Mouse (Mus musculus) adrenal gland, postnatal 25 days (tissue): ENCODE data around the gene Gm10320. TPM values are rescaled to one million over a fixed set of nuclear protein-coding genes. Genes with fewer than 3 reads are reported as not detected.

Experiments used
- DNase-seq: peaks from one replicate; pipeline ENCODE4 v3.0.0; 2021; ENCODE audit warnings: mixed read lengths
- long read RNA-seq: library from polyadenylated mRNA; stranded (forward); transcript quantifications from one replicate; pipeline ENCODE4 v2.0.0, GENCODE M21; 2021
- total RNA-seq: library from RNA; stranded (reverse); gene quantifications from 2 replicates; pipeline ENCODE4 v1.2.3, GENCODE M21; 2021

Gene Gm10320
- total RNA-seq = not detected in 2 replicates
- long read RNA-seq = 0 reads

DNA sequence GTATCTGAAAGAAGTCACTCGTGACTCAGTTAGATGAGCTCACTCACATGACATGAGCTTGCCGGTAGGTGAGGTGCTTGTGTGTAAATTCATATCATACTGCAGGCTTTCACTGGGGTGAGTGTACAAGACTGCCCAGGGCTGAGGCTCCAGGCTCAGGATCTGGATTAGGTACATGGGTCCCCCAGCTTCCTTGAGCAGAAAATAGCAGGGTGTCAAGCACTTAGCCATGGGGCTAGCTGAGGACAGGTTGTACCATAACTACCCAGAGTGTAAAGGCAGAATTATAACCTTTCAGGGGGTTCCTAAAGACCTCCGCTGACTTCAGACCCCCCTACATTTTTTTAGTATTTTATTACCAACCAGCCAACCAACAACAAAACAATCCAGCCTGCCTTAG is at the start of gene Gm10320:
Gene Gm10320 (minus strand): TSS at position 93 of the 400 bp plus-strand sequence.
- DNase-seq = no peak

DNA sequence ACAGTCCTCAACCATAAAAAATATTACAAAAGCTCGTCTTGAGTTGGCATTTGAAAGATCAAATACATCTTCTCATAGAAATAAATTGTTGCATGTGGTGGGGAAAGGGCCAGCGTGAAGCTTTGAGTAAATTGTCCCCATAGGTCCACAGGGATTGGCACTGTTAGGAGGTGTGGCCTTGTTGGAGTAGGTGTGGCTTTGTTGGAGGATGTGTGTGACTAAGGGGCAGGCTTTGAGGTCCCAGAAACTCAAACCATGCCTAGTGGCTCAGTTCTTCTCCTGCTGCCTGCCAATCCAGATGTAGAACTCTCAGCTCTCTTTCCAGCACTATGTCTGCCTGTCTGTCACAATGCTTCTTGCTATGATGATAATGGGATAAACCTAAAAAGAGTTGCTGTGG is 49.8 kb upstream of the Gm10320 start:
- DNase-seq = no peak

DNA sequence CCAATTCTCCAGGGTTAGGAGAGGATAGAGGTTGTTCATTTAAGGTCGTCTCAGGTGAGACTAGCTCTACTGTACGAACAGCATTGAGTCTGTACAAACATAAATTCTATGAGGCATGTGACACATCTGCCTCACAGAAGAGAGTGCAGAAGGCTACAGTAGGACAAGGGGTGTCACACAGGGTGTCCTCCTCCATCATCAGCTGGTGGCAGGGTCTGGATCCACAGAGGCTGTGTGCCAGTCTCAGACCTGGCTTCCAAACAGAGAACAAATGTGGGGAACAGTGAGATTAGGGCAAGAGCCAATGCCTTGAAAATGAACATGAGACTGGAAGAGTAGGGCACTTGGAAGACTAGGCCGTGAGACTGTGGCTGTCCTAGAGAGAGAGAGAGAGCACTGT is 48.4 kb upstream of the Gm10320 start:
- DNase-seq = no peak

DNA sequence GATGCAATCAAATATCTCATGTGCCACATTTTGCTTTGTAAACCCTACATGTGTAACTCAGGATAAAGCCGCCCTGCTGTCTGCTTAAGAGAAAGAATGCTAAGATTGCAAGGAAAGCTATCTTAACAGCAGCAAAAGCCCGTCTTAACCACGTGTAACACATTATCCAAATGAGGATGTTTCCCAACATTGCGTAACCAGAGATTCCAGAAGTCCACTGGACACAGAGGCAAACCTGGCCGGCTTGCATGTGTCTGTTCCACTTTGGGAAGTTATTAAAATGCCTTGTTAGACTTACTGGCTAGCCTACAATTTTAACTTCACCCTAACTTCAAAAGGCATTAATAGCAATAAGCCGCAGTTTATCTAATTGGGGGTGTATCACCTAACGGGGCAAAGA is 47.5 kb upstream of the Gm10320 start:
- DNase-seq = no peak

DNA sequence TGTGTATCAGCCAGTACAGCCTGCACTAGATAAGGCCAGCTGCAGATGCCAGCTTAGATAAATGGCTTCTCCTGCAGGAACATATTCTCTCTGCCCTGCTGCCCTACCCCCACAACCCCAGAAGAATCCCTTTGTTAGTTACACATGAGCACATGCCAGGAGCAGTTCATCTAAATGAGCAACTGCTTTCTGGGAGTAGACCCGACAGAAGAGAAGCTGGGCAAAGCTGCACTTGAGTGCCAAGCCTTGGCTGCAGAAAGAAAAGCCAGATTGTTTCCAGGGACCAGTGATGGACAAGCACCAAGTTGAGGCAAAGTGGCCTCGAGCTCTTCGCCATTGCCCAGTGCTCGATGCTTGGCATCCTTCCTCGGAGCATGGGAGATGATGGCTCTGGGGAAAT is 46.8 kb upstream of the Gm10320 start:
- DNase-seq = no peak

DNA sequence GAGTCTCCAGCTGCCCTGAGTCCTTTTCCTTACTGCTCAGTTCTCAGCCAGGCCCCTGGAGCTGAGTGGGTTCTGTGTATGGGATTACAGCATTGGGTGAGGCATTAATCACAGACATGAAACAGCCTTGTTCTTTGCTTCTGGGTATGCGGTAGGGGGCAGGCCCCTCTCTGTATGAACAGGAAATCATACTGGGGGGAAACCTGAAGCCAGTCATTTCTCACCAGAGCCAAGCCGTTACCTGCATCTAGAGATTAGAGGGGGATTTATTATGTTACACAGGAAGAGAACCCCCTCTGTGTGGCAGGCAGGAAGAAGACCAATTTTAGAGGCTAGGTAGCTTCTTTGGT is 43.1 kb upstream of the Gm10320 start:
- DNase-seq = no peak

DNA sequence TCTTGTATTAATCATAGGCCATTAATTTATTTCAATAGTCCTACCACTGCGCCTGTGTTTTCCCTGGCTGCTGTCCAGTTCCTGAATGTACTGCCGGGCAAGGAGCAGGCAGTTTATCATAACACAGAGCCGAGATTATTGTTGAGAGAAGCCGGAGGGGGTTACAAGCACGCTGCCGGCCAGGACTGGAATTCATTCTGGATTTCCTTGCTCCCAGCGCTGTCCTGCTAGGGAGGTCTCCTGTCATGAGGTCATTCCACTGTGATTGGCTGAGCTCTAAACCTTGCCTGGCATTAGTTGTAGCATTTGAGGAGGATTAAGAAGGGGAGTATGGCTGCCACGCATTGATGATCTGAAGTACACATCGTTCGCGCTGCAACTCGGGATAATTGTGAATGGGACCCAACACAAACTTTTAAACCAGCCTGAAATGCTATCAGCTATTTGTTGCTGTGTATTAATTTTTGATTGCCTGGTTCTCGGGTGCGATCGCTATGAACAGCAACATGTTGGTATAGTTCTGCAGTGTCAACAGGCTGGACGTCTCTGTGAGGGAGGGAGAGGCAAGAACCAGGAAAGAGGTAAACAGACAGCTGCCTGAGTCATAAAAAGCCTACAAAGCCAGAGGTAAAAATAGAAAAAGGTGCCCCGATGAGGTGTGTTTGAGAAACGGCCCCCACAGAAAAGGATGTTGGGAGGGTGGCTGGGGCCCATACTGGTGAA is 42.5 kb upstream of the Gm10320 start:
- DNase-seq = peak; percentile 75

DNA sequence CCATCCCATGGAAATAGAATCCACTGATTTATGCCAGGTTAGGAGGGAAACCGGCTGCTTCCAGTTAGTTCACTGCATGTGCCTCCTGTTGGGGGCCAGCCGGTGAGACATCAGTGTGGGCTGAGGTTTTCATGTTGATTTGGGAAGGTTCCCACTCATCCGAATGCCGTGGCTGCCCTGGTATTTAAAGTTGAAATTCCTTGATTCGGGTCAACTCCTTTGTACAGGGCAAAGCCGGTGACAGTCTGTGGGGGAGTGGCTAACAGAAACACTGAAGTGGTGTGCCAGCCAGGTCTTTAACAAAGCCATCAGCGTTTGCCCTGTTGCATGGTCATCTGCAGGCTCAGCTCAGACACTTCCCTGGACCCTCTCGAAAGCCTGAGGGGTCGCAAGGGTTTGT is 41.6 kb upstream of the Gm10320 start:
- no peak for DNase-seq

DNA sequence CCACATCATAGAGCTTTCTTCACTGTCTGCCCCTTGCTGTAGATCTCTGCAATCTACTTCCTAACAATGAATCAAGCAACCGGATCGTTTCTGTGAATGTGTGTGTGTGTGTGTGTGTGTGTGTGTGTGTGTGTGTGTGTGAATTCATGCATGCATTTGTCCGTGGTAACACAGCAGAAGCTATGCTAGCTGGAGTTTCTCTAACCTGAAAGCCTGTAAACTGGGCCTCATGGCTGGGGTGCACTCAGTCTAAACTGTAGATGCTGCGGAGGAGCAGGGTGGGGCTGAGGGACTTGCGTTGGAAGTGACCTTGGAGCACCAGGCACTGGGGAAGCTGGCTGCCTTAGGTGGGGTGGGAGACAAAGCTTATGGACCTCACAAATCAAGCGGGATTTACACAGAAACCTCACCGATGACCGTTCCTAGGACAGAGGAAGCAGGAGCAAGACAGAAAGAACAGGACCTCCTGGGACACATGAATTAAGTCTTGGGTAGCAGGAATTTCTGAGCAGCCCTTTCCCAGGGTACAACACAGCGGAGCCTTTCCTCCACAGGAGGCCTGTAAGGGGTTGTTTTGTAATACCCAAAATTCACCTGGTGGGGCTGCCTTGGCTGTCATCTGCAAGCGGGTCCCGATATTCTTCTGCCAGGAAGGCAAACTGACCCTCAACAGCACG is 41.0 kb upstream of the Gm10320 start:
- DNase-seq = no peak

DNA sequence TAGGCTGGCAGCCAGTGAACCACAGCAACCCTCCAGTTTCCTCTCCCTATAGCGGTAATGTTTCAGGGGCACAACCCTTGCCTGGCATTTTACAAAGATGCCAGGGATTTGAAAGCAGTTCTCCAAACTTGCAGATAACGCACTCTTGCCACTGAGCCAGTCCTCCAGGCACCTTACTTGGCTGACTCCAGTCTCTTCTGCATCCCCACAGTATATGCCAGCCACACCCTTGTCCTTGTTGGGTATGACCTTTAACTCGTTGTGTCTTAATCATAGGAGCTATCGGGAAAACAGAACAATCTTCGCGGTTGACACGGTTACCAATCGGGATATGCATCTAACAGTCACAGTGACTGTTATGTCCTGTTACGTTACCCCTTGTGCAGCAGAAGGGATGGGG is 40.2 kb upstream of the Gm10320 start:
- no peak for DNase-seq

DNA sequence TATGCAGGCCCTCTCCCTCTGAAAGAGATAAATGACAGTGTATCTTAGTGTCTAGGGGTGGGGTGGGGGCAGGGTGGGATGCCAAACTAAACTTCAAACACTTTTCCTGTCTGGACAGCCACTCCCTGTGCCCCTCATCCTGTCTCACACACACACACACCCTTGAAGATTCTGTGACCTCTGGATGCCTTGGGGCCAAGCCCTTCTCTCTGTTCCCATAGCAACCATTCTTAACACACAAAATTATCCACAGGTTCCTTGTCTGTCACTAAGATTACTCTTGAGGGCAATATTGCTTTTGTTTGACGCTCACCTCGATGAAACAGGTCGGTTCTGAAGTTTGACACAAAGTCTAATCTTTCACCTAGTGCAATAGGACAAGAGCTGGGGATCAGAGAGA is 39.5 kb upstream of the Gm10320 start:
- no peak for DNase-seq

DNA sequence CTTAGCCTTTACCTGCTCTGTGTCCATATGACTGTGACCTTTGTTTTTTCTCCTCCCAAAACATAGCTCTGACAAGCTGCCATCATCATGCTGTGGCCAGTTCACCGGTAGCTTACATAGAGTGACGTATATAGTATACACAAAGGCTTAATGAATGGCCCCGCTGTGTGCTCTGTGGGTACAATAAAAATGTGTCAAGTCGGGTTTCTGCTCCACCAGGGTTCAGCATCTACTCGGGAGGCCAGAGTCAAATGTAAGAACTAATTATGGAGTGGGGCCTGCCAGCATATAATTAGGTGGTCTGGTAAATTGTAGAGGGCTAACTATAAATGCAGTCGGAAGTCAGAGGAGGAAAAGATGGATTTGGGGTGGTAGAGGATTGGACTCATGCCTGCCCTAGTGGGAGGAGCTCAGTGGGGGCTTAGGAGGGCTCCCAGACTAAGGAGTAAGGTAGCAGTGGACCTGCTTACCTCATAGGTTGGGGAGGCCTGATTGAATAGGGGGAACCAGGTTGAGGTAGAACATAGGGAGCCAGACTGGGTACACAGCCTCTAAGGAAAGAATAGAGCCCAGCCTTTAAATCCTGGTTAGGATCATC is 32.0 kb upstream of the Gm10320 start:
- no peak for DNase-seq

DNA sequence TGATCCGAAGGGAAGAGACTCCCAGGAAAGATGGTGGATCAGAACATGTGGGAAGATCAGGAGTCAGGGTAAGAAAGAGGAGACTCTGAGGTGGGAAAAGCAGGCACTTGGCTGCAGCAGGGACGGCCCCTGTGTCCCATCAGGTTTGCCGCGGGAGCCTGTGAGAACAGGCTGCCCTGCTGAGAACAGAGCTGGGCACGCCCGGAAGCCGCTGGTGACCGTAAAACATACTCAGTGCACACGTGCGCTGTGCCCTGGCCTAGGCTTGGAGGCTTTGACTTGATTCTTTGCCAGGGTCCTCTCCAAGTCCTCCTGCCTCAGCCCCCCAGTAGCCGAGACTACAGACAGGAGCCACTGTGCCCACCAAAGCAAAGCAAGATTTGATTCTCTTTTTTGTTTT is 26.5 kb upstream of the Gm10320 start:
- no peak for DNase-seq

DNA sequence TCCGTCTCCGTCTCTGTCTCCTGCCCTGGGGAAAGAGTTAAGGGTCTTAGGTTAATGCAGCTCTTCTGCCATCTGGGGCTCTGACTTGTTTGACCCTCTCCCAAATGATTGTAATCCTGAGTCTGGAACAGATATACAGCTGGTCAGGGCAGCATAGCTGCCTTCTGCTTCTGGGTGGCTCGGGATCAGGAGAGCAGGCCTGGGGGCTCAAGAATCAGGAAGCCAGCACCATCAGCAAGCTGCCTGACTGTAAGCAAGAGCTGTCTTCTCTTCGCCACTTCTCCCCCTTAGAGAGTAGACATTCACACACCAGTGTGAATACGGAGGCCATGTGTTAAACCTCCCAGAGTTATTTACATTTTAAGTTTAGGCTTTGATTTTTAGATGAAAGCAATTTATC is 25.9 kb upstream of the Gm10320 start:
- no peak for DNase-seq

DNA sequence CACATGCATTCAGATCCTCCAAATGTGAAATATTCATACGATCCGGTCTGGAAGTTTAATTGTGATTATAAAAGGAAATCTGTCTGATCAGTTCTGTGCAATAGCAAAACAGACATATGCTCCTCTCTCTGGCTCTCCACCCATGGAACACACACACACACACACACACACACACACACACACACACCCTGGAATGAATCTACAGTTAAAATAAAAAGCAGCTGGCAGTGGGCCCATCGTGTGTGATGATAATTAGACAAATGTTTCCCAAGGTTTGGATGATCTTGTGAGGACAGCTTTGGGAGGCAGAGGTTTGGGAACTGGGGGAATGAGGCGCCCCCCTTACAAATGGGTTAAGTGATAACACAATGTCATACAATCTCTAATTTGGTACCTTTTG is 25.2 kb upstream of the Gm10320 start:
- DNase-seq = no peak

DNA sequence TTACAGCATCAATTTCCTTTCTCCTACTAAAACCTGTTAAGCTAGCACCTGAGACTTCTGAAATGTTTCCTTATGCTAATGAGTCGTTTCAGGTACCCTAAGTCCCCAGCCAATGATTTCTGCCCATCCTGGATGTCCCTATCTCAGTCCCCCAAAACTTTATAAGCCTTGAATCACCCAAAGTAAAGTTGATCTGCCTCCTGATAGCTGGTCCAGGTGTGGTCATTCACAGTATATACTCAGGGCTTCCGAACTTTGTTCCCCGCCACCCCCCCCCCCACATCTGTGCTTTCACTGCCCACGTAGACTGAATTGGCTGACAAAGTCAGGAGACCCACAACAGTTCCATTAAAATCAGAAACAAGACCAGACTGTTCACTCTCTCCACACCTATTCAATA is 20.3 kb upstream of the Gm10320 start:
- DNase-seq = no peak

DNA sequence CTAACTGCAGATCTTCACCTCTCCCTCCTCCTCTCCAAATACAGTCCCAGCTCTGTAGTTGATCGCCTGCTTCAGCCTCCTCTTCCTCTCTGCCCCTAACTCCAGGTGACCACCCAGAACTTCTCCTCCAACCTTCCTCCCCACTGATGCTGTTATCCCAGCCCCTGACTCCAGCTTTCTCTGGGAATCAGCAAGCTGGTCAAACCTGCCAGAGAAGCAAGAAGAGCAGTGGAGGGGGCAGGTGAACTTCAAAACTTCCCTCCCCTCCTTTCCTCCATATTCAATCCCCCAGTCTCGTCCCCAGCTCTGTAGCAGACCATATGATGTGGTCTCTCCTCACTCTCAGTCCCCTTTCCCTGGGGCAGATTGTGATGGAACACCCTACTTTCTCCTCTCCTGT is 15.9 kb upstream of the Gm10320 start:
- DNase-seq = no peak

DNA sequence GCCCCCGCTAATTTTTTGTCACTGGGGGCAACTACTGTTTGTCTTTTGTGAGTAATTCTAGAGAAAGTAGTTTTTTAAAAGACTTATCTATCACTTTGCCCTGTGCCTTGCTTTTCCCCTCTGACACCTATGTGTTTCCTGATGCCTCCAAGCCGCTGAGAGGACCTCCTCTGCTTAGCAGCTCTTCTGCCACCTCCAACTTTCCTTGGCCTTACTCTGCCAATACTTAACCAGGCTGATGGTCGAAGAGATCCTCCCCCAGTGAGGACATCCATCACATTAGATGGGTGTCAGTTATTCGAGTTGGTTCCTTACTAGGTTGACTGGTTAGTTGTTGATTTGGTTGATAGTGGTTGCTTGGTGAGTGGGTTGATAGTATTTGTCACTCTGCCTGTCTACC is 14.7 kb upstream of the Gm10320 start:
- no peak for DNase-seq

DNA sequence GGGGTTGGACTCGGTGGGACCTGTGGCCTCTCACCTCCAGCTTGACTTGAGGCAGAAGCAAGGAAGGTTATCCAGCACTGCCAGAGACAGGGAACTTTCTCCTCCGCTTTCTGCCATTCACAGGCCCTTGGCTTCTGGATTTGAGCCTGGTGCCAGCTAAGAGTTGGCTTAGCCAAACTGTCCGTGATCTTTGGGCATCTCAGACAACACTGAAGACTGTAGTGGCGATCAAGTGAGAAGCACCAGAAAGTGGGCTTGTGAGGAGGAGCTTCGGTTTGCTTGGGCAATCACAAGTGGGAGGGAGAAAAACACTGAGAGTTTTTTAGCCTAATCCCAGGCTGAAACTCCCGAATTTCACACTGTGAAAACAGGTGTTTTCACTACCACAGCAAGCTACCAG is 14.2 kb upstream of the Gm10320 start:
- no peak for DNase-seq

DNA sequence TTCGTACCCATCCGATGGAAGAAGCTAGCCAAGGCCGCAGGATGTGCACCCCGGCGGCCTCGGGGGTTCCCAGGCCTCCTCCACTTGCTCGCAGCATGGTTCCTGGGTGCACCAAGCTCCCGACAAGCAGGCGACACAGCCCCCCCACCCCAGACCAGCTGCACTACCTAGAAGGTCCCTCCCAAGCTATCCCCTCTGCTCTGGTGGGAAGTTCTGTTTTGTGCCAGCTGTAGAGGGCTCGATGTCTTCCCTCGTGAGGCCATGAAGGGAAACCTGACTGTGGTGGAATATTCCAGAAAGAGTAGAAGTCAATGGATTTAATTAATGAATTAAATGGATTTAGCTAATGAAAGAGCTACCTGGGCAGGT is 13.7 kb upstream of the Gm10320 start:
- no peak for DNase-seq

DNA sequence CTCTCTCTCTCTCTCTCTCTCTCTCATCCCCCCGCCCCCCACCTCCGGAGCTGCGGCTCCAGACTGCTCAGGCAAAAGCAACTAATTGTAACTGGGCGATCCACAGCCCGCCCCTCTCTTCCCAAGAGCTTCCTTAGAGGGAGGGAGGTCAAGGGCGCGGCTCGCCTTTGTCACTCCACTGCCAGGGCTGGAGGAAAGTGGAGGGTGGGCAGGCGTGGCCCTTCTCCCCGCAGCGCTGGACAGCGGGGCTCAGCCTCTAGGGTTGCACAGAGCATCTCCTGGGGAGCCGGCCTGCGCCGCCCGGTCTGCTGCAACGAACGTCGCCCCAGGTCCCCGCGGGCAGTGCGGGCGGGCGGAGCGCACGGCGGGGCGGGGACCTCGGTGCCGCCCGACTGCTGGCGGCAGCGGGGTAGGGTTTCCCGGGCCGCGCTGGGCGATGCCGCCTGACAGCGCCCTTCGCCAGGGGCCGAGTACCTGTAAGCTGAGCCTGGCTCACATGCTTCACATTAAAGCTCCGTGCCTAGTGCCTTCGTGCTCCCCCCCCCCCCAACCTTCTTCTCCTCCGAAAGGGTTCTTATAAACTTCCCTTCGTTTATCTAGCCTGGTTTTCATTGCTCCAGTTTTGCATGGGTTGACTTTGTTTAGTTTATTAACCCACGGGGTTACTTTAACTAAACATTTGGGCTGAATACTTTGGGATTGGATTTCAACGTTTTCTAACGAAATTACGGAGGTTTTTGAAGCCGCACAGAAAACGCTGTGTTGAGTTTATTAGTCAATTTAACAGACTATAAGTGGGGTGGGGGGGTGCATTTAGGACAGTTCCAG is 13.1 kb upstream of the Gm10320 start:
- peak; percentile 7 for DNase-seq

DNA sequence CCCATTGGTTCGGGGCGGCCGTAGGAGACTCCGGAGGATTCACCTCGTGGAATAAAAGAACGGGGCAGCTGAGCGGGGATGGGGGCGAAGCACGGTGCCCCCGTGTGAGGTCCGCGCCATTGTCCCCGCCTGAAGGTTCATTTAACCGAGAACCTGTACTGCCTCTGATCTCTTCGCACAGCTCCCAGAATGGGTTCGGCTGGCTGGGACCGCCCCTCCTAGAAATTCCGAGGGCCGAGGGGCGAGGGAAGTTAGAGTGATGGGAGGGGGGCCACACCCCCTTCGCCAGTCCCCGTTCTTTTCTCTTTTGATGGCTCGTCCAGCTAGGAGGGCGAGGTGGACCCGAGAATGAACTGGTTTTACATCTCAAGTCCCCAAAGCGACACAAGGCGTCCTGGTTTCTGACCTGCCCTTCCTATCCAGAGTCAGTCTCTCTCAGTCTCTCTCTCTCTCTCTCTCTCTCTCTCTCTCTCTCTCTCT is 12.4 kb upstream of the Gm10320 start:
- DNase-seq = no peak

DNA sequence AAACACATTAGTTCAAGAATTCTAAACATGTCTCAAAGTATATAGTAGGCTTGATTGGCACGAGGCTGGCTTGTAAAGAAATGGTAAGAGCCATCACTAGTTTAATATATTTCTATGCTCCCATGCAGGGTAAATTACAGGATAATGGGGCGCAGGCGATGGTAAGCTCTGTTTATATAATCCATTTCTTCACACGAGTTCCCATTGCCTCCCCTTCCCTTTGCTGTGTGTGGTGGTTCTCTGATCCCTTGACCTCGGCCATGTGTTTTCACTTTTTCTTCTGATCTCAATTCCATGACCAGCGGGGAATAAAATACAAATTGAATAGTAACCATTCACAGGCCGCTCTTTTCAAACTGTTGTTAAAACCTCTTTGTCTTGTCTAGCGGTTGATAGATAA is 11.8 kb upstream of the Gm10320 start:
- DNase-seq = no peak
